33 mouse cellular contexts compared by ENCODE assay signal in genomic region chr16:44205973-44206372, GRCm38 (mm10).
"Had no signal": no experiment of that assay in that cellular context is flagged by ENCODE, and none has a peak within 500 bp of the region (broad histone marks: within the 10 kb centered on the region; RNA-seq: fewer than 3 reads in every experiment).

No protein-coding gene starts in this region.

- H3K9ac ChIP-seq: limb, embryonic 12.5 days; limb, embryonic 13.5 days; limb, embryonic 15.5 days; liver, embryonic 12.5 days; liver, embryonic 13.5 days; liver, embryonic 14.5 days; liver, embryonic 15.5 days; liver, postnatal 0 days; lung, embryonic 14.5 days; lung, embryonic 15.5 days; midbrain, embryonic 12.5 days; midbrain, embryonic 13.5 days; midbrain, embryonic 15.5 days; neural tube, embryonic 12.5 days; neural tube, embryonic 13.5 days had no signal

- H3K27me3 ChIP-seq: limb, embryonic 12.5 days; limb, embryonic 13.5 days; limb, embryonic 15.5 days; liver, embryonic 12.5 days; liver, embryonic 13.5 days; liver, embryonic 15.5 days; lung, embryonic 15.5 days; megakaryocyte, embryonic 14.5 days; midbrain, embryonic 12.5 days; midbrain, embryonic 13.5 days; midbrain, embryonic 15.5 days; neural tube, embryonic 12.5 days; neural tube, embryonic 13.5 days had no signal

- H3K4me3 ChIP-seq: limb, embryonic 10.5 days; limb, embryonic 12.5 days; limb, embryonic 13.5 days; limb, embryonic 15.5 days; liver, embryonic 12.5 days; liver, embryonic 13.5 days; liver, embryonic 15.5 days; lung, embryonic 15.5 days; megakaryocyte, embryonic 14.5 days; midbrain, embryonic 10.5 days; midbrain, embryonic 12.5 days; midbrain, embryonic 13.5 days; midbrain, embryonic 15.5 days; myocyte; neural tube, embryonic 12.5 days; neural tube, embryonic 13.5 days had no signal

- H3K9me3 ChIP-seq: limb, embryonic 10.5 days; limb, embryonic 12.5 days; limb, embryonic 13.5 days; limb, embryonic 15.5 days; liver, embryonic 12.5 days; liver, embryonic 13.5 days; liver, embryonic 15.5 days; lung, embryonic 15.5 days; megakaryocyte, embryonic 14.5 days; midbrain, embryonic 10.5 days; midbrain, embryonic 12.5 days; midbrain, embryonic 13.5 days; midbrain, embryonic 15.5 days; neural tube, embryonic 12.5 days; neural tube, embryonic 13.5 days had no signal

- H3K4me2 ChIP-seq: limb, embryonic 12.5 days; limb, embryonic 13.5 days; limb, embryonic 15.5 days; liver, embryonic 11.5 days; liver, embryonic 12.5 days; liver, embryonic 13.5 days; liver, embryonic 15.5 days; lung, embryonic 14.5 days; lung, embryonic 15.5 days; midbrain, embryonic 11.5 days; midbrain, embryonic 12.5 days; midbrain, embryonic 13.5 days; midbrain, embryonic 15.5 days; neural tube, embryonic 12.5 days; neural tube, embryonic 13.5 days had no signal

- H3K27ac ChIP-seq: limb, embryonic 10.5 days; limb, embryonic 12.5 days; limb, embryonic 13.5 days; limb, embryonic 15.5 days; liver, embryonic 12.5 days; liver, embryonic 13.5 days; liver, embryonic 14.5 days; liver, embryonic 15.5 days; lung, embryonic 15.5 days; macrophage; midbrain, embryonic 10.5 days; midbrain, embryonic 12.5 days; midbrain, embryonic 13.5 days; midbrain, embryonic 15.5 days; neural tube, embryonic 12.5 days; neural tube, embryonic 13.5 days had no signal

- H3K4me1 ChIP-seq: limb, embryonic 12.5 days; limb, embryonic 13.5 days; limb, embryonic 15.5 days; lung, embryonic 15.5 days; midbrain, embryonic 10.5 days; midbrain, embryonic 12.5 days; midbrain, embryonic 13.5 days; midbrain, embryonic 15.5 days; neural tube, embryonic 12.5 days; neural tube, embryonic 13.5 days had no signal

- ATAC-seq: liver, embryonic 12.5 days; liver, postnatal 0 days; lung, postnatal 0 days; midbrain, embryonic 13.5 days; midbrain, embryonic 15.5 days; midbrain, embryonic 16.5 days had no signal

- DNase-seq: left cerebral cortex, postnatal 4 days; liver; liver, embryonic 13.5 days; liver, postnatal 0 days; lung, adult 18-20 months; lung, adult 2 months; lung, embryonic 14.5 days; lung, postnatal 10 days; lung, postnatal 14 days; lung, postnatal 36 days; lung, postnatal 4 days; midbrain, embryonic 14.5 days had no signal
